Mouse (Mus musculus) intestine, postnatal 0 days (tissue): Measurements from ENCODE around the gene Pkig. TPM values are rescaled to one million over a fixed set of nuclear protein-coding genes. Genes with fewer than 3 reads are reported as not detected.

ENCODE experiments used
- ATAC-seq: fragments of 200-750 bp; cut with Nextera tagmentation; 2 replicates; pipeline ENCODE4 v1.8.0; 2017; ENCODE audit warnings: mild to moderate bottlenecking, moderate TSS enrichment, moderate library complexity
- H3K27ac ChIP-seq: fragments of 300-500 bp; sonication (generic); 2 replicates; pipeline ENCODE4 v1.5.1; 2014; ENCODE audit warnings: mild to moderate bottlenecking, low read depth, low read length, moderate library complexity
- H3K27me3 ChIP-seq: fragments of 300-500 bp; sonication (generic); replicated peaks from 2 replicates; pipeline ENCODE4 v1.6.1; 2014; ENCODE audit warnings: low read length, mixed read lengths; ENCODE audit not compliant: control insufficient read depth, insufficient read depth
- H3K36me3 ChIP-seq: fragments of 300-500 bp; sonication (generic); 2 replicates; pipeline ENCODE4 v1.6.1; 2014; ENCODE audit warnings: mild to moderate bottlenecking, moderate library complexity; ENCODE audit not compliant: control insufficient read depth, insufficient read depth
- H3K4me1 ChIP-seq: fragments of 300-500 bp; sonication (generic); replicated peaks from 2 replicates; pipeline ENCODE4 v1.6.1; 2014; ENCODE audit warnings: antibody characterized with exemption, low read length, mixed read lengths; ENCODE audit not compliant: control insufficient read depth, insufficient read depth
- H3K4me2 ChIP-seq: fragments of 300-500 bp; sonication (generic); replicated peaks from 2 replicates; pipeline ENCODE4 v1.6.1; 2014; ENCODE audit warnings: low read depth, mild to moderate bottlenecking, moderate library complexity
- H3K4me3 ChIP-seq: fragments of 300-500 bp; sonication (generic); 2 replicates; pipeline ENCODE4 v1.5.1; 2014; ENCODE audit warnings: low read depth, low read length
- H3K9ac ChIP-seq: fragments of 300-500 bp; sonication (generic); 2 replicates; pipeline ENCODE4 v1.6.1; 2014; ENCODE audit warnings: mild to moderate bottlenecking, low read depth, low read length
- H3K9me3 ChIP-seq: fragments of 300-500 bp; sonication (generic); 2 replicates; pipeline ENCODE4 v1.6.1; 2016; ENCODE audit warnings: mixed run types; ENCODE audit not compliant: control insufficient read depth
- CTCF ChIP-seq: sonication (generic); IDR thresholded peaks from 2 replicates; pipeline ENCODE4 v1.5.1; 2016; ENCODE audit warnings: low read depth, mild to moderate bottlenecking, control low read depth, antibody characterized with exemption, moderate library complexity
- WGBS: fragments of 180-500 bp; shearing (Covaris S2); extraction: QIAGEN DNeasy Blood & Tissue Kit; methylation state at CpG from one replicate; pipeline ENCODE4 v1.1.7; 2014; 5-methylcytosine and 5-hydroxymethylcytosine counted together
- polyA plus RNA-seq: library from polyadenylated mRNA; unstranded; fragments of >200 nt; fragmentation: Nextera tagmentation; extraction: Ambion mirVana; gene quantifications from 2 replicates; pipeline ENCODE4 v1.2.1, GENCODE M21; 2015

Pkig gene
- polyA plus RNA-seq, 1 experiment from 2014 or later: 116 TPM

GRCm38 (mm10) chr2:163722550-163722949 is 64.4 kb downstream of the Pkig start:
- WGBS: 68% methylated on average over 7 of the region's 7 CpGs
- ATAC-seq: no peak
- H3K4me2 ChIP-seq: no peak overlapping the region
- H3K27me3 ChIP-seq: no peaks in the 10 kb centered on the region
- H3K27ac ChIP-seq: no peak overlapping the region
- no peak overlapping the region for H3K9ac ChIP-seq
- no peak for TF ChIP-seq CTCF
- H3K36me3 ChIP-seq: peaks cover 42% of the 10 kb centered on the region
- no peak overlapping the region for H3K4me3 ChIP-seq
- peaks cover 3% of the 10 kb centered on the region; the same call in 1 of the 2 replicates for H3K4me1 ChIP-seq
- no peaks in the 10 kb centered on the region for H3K9me3 ChIP-seq

- WGBS: 49% methylated on average over 5 of the region's 5 CpGs
- no peaks in the 10 kb centered on the region for H3K9me3 ChIP-seq
- H3K4me2 ChIP-seq: no peak overlapping the region
- H3K9ac ChIP-seq: no peak overlapping the region
- peaks cover 58% of the 10 kb centered on the region for H3K36me3 ChIP-seq
- H3K4me1 ChIP-seq: no peaks in the 10 kb centered on the region
- ATAC-seq: peak; percentile 36
- H3K4me3 ChIP-seq: no peak overlapping the region
- no peaks in the 10 kb centered on the region for H3K27me3 ChIP-seq
- TF ChIP-seq CTCF: 0 out of 2 replicates have a peak, but pooled peaks have one; percentile 14
- H3K27ac ChIP-seq: peak overlapping the region; percentile 1; the same call in 1 of the 2 replicates
Measured at GRCm38 (mm10) chr2:163726766-163727393, 68.7 kb downstream of the Pkig start.

GRCm38 (mm10) chr2:163728300-163728699 is 70.1 kb downstream of the Pkig start:
- H3K9ac ChIP-seq: no peak overlapping the region
- H3K27me3 ChIP-seq: no peaks in the 10 kb centered on the region
- H3K9me3 ChIP-seq: no peaks in the 10 kb centered on the region
- H3K36me3 ChIP-seq: peaks cover 51% of the 10 kb centered on the region
- no peak overlapping the region for H3K27ac ChIP-seq
- WGBS: 78% methylated on average over 4 of the region's 4 CpGs
- H3K4me2 ChIP-seq: no peak overlapping the region
- no peak overlapping the region for H3K4me3 ChIP-seq
- ATAC-seq: no peak
- no peaks in the 10 kb centered on the region for H3K4me1 ChIP-seq
- TF ChIP-seq CTCF: no peak

GRCm38 (mm10) chr2:163732021-163732420 is 73.8 kb downstream of the Pkig start:
- peaks cover 40% of the 10 kb centered on the region; the same call in 1 of the 2 replicates for H3K36me3 ChIP-seq
- no peaks in the 10 kb centered on the region for H3K9me3 ChIP-seq
- 88% methylated on average over 11 of the region's 11 CpGs for WGBS
- H3K4me3 ChIP-seq: no peak overlapping the region
- H3K27ac ChIP-seq: no peak overlapping the region
- no peak overlapping the region for H3K4me2 ChIP-seq
- no peak overlapping the region for H3K9ac ChIP-seq
- no peaks in the 10 kb centered on the region for H3K27me3 ChIP-seq
- ATAC-seq: no peak
- TF ChIP-seq CTCF: no peak
- no peaks in the 10 kb centered on the region for H3K4me1 ChIP-seq

- no peak for ATAC-seq
- H3K9me3 ChIP-seq: no peaks in the 10 kb centered on the region
- no peak overlapping the region for H3K4me3 ChIP-seq
- no peak for TF ChIP-seq CTCF
- H3K4me1 ChIP-seq: no peaks in the 10 kb centered on the region
- peaks cover 22% of the 10 kb centered on the region; the same call in 1 of the 2 replicates for H3K36me3 ChIP-seq
- no peak overlapping the region for H3K9ac ChIP-seq
- no peak overlapping the region for H3K4me2 ChIP-seq
- WGBS: 91% methylated on average over 9 of the region's 9 CpGs
- H3K27me3 ChIP-seq: no peaks in the 10 kb centered on the region
- no peak overlapping the region for H3K27ac ChIP-seq
Measured at GRCm38 (mm10) chr2:163735163-163735562, 77.0 kb downstream of the Pkig start.

- H3K9me3 ChIP-seq: no peaks in the 10 kb centered on the region
- H3K27ac ChIP-seq: no peak overlapping the region
- no peaks in the 10 kb centered on the region for H3K27me3 ChIP-seq
- no peak for ATAC-seq
- no peak overlapping the region for H3K4me3 ChIP-seq
- H3K4me2 ChIP-seq: no peak overlapping the region
- H3K4me1 ChIP-seq: no peaks in the 10 kb centered on the region
- H3K9ac ChIP-seq: no peak overlapping the region
- no peak for TF ChIP-seq CTCF
- H3K36me3 ChIP-seq: peaks cover 17% of the 10 kb centered on the region; the same call in 1 of the 2 replicates
- WGBS: 43% methylated on average over 6 of the region's 6 CpGs
Measured at GRCm38 (mm10) chr2:163735980-163736379, 77.8 kb downstream of the Pkig start.
